Mouse (Mus musculus) MN1 (cell line): ENCODE measurements around the gene Nr1i2.
A peak's percentile ranks its signal among the peaks of the same experiment; 100 is the strongest.
"Not testable (repeated sequence)": the region's sequence is repeated elsewhere in the genome, so short reads cannot be mapped to it uniquely, and the experiment has no call there.

Source experiments
- DNase-seq: peaks from one replicate; pipeline ENCODE4 v3.0.0-alpha.2; 2016; ENCODE audit warnings: low spot score

Nr1i2 gene

DNA sequence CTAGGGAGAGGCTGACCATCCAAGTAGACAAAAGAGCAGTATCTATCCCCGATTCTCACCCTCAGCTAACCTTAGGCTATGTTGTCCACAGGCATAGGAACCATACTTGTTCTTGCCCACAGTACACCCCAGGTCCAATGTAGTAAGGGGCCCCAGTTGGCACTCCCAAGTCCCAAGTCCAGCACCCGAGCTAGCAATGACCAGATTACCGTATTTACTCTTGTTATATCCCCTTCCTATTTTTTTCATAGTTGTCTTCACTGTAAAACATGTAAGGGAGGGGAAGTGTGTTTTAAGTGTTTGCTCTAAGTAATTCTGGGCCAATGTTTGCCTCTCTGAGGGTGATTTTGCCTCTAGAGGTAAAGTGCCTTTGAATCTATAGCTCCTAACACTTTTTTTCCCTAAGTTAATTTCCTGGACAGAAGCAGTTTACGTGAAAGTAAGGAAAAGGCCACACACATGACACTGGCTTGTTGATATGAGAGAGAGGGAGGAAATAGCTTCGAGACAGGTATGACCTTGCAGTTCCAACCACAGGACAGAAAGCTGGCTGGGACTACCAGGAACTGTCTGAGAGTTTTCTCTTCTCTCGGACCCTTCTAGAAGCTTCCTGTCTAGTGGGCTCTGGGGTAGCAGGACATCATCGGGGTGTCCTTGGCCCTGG, at the start of gene Nr1i2:
Nr1i2 (minus strand) TSS at position 140 of the 664 bp plus-strand sequence.
- DNase-seq: no peak

DNA sequence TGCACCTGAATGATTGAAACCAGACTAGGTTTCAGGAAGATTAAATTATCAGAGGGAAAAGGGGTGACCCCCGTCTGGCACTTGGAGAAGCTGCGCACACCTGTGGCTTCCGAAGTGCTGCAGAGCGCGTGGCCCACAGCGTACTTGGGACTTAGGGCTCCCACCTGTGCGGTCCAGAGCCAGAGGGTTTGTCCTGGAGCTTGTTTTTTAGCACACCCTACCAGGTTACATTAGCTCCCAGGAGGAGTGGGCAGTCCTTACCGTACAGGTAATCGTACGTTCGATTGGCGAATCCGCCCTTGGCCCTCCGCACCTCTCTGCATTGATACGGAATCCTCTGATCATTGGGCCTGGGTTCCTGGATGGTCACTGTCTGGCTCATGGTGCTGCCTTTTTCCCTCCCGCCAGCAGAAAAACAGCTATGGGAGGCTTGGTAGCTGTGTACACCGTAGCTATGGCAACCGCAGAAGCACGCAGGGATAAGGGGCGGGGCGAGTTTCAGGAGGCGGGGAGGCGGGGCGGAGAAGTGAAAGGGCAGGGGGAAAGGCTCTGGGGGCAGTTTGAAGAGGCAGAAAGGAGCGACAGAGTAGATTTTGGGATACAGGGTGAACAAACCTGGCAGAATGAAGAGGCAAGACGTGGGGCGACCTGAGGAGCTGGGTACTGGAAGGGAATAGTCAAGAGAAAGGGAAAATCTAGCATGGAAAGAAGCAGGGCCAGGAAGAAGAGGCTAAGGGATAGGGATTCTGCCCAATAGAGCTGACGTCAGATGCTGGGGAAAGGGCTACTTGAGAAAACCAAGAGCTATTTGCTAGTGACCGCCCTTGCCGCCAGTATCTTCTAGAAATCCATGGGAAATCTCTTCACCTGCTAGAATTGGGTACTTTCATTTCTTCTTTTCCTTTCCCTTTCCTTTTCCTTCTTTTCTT, 47.0 kb upstream of the Nr1i2 start, which contains the start of gene Maats1:
Maats1 (minus strand) TSS at position 748 of the 929 bp plus-strand sequence.
- DNase-seq: peak; percentile 62

DNA sequence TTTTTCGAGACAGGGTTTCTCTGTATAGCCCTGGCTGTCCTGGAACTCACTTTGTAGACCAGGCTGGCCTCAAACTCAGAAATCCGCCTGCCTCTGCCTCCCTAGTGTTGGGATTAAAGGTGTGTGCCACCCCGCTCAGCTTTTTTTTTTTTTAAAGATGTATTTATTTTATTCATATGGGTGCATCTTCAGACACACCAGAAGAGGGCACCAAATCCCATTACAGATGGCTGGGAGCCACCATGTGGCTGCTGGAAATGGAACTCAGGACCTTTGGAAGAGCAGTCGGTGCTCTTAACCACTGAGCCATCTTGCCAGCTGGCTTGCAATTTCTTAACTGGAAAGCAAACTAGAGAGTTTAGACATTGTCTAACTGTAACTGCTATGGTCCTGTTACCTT, 43.5 kb upstream of the Nr1i2 start:
- not testable (repeated sequence) for DNase-seq

DNA sequence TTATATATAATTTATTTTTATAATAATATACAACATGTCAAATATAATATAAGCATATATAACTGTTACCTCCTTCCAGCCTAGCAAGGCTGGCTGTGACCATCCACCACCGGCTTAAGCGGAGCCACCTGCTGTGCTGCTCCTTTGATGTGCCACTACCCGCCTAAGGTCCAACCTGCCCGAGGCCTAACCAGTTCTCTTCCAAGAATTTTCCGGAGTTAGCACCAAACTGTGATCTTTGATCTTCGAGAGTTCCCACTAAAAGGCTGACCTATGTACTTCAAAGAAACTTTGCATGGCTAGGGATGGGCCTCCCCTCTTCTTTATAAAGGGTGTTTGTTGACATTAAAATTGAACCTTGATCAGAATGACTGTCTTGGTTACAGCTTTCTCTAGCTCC, 39.8 kb upstream of the Nr1i2 start:
- DNase-seq: no peak

DNA sequence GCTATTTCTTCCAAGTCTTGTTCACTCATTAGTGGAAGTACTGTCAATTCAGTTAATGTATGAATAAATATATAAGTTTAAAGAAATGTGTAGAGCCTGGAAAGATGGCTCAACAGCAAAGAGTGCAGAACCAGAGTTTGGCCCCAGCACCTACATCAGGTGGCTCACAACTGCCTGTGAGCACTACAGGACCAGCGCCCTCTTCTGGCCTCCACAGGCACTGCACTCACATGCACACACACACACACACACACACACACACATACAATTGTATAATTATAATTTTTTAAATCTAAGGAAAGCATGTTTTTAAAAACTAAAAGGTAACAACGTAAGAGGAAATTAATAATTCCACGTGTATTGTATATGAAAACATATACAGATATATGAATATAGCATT, 34.7 kb upstream of the Nr1i2 start:
- DNase-seq: no peak

DNA sequence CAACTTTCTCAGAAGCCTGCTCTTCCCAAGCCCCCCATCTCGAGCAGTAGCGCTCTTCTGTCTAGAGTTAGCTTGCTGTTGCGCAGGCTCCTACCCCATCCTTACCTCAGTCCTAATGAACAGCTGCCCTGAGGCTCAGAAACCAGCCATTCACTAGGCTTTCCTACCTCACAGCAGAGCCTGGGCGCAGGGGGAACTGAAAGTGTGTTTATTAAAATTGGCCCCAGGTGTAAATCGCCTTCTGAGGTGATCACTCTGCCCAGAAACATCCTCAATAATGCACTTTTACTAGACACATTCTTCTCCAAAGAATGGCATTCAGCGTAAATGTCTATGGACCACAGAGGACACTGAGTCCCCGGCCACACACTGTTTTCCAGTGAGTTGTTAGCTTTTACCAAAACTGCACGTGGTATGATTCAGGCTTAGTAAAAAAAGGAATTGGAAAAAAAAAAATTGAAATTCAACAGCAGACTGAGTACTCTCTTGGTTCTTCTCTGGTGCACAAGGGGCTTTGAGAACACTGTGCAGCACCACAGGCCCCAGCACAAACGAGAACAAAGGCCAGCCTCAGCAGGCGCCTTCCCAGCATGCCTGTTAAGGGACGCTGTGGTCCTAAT, 32.3 kb upstream of the Nr1i2 start:
- no peak for DNase-seq

DNA sequence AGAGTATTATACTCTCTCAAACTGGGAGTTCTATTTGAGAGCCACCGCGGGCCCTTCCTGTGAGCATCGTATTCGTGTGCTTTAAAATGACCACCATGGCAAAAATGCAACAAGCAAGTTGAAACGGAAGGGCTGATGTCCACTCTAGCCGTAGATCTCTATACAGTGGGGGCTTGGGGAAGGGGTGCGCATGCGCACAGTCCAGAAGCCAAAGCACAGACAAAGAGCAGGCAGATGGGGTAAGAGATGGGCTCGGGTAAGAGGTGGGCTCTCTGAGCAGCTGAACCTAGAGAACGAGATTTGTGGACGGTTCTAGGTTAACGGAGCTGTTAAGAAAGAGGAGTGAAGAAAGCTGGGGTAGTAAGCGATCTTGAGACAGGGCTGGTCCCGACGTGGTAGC, 29.7 kb upstream of the Nr1i2 start:
- no peak for DNase-seq

DNA sequence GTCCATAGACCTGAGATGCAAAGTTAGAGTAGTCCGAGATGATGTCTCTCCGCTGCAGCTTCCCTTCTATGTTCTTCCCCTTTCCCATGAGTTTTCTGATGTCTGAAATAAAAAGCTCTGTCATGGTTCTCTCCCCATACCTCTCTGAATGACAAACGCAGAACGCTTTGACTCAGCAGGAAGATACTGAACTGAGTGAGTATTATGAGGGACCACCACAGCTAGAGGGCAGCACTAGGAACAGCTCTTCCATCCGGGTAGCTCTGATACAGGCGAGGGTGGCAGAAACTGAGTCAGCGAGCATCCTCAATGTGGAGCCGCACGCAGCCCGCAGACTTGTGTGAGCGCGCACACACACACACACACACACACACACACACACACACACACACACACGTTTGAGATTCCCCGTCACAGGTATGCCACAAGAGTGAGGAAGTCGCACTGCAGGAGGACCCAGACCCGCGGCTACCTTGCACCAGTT, 26.9 kb upstream of the Nr1i2 start:
- DNase-seq: no peak

DNA sequence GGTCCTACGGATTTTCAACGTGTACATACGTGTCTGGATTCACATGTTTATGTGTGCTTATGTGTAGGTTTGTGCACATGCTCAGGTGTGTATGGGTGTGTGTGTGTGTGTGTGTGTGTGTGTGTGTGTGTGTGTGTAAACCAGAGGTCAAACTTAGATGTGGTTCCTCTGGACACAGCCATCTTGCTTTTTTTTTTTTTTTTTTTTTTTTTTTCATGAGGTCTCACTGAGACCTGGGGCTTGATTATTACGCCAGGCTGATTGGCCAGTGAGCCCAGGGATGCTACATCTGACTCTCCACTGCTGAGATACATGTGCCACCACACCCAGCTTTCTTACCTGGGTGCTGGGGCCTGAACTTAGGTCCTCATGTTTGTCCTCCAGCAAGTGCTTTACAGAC, 24.5 kb upstream of the Nr1i2 start:
- DNase-seq: no peak

DNA sequence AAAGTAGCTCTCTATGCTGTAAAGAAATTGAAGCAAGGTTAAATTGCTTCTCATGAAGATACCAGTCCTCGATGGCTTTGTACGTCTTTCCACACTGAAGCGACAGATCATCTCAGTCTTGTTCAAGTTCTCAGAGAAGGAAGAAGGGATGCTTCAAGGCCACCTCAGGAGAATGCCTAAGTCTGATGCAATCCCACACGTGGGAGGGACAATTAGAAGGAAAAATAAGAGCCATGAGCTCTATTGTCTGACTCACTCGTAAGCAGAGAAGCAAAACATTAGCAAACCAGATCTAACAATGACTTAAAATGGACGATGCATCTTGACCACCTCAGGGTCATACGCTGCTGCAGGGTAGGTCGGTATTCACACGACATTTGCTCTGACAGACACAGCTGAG, 23.9 kb upstream of the Nr1i2 start:
- peak; percentile 16 for DNase-seq

DNA sequence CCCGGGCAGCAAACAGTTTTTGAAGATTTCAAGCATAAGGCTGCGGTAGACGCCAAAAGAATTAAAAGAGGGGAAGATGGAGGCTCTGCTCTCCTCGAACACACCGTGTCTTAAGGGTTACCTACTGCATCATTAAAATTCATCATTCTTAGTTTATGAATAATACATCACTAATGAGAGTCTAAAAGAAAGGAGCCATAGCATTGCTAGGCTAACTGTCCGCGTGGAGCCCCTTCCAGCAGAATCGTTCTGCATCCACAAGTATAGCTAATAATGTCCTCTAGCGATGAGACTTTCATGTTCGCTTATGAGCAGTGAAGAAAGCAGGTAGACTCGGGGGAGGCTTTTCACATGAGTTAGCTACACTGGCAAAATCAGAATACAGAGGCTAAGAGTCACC, 13.6 kb upstream of the Nr1i2 start:
- DNase-seq: no peak

DNA sequence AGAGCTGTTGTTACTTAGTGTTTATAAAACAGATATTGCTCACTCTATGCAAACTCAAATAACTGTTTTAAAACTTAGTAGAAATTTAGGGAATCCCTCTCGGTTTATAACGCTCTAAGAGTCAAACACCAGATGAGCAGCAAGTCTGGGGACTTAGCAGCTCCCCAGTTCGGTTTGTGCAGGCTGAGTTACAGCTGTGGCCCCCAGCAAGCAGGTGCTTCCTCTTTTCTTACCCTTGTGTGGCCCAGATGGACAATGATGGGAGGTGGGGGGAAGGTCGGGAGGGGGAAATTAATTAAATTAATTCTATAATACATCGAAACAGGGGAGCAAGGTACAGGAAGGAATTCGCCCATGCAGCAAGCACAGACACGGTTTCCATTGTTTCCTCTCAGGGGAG, 13.0 kb upstream of the Nr1i2 start:
- DNase-seq: no peak

DNA sequence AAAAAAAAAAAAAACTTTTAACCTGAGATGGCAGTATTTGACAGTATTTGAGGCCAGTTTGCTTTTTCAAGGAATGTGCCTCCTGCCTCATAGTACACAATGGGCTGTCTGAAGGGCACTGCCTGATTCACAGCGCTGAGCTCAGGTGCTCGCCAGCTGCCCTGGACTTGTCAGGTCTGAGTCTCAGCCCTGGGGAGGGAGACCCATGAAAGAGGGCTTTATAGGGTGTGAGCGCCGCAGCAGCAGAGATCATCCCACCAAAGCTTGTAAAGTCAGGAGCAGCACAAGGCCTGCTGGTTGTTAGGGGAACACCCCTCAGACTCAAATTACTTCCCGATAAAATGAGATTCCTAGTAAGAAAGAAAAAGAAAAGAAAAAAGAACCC, 12.6 kb upstream of the Nr1i2 start:
- DNase-seq: no peak

DNA sequence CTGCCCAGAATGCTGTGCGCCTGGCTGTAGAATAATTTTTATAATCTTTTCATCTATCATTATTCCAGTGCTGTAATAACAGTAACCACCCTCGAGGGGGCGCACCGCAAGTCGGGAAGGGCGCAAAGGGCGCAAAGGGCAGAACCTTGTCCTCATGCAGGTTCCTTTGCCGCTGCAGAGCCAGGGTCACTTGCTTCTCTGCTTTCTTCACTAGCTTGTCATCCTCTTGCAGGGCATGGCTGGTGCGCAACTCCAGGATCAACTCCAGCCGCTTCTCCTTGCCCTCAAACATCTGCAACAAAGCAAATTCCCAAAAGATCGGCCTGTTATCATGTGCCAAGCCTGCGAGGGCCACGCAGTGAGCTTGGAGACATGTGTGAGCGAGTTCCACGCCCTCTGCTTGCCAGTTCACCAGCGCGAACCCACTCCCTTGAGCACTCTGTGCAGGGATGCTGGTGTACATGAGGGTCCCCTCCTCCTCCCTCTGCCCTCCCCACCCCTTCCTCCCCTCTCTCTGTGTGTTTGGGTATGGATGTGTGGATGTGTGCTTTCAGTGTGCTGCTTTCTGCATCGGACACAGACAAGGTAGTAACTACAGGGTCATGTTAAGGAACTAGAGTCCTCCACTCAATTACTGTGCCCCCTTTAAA, 12.1 kb upstream of the Nr1i2 start:
- DNase-seq: no peak

DNA sequence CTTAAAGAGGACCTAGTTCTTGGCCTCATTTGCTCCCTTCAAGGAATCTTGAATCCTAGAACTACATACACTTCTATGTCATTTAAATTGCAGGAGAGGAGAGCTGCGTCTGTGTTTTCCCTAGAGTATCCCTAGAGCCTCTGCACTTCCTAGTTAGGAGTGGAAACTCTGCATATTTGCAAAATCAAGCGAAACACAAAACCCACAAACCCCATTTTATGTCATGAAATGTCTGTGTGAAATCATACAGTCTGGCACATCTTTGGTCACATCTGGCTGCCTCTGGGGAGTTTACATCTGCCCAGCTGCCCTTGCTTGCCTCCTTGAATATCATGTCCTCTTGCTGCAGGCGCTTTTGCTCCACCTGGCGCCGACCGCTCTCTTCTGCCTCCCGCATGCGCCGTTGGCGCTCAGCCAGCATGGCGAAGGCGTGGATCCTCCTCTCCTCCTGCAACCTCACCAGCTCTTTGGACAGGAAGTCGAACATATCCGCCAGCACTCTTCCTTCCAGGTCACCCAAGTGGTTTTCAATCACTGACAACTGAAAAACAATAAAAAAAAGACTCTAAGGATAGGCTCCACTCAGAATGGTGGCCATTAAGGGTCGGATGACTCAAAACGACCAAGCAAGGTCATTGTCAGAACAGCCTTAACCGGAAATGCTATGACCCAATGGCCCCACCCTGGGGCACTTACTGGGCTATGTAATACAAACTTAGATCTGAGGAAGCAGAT, 10.0 kb upstream of the Nr1i2 start:
- peak; percentile 67 for DNase-seq

DNA sequence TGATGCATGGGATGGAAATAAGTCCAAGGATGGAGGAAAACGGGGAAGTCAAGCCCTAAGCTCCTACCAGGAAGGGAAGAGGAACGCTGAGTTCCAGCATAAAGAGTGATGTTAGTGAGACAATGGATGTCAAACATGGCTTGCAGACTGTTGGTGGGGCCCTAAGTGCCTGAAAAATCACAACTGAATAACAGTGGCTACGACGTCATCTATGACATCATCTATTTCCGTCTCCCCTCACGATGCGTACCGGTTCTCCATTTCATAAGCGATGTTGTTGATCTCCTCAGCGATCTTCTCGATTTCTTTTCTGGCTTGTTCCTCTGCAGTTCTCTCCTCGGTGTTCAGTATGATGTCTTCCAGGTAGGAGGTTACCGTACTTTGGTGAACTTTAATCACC, 7.7 kb upstream of the Nr1i2 start:
- DNase-seq: no peak

DNA sequence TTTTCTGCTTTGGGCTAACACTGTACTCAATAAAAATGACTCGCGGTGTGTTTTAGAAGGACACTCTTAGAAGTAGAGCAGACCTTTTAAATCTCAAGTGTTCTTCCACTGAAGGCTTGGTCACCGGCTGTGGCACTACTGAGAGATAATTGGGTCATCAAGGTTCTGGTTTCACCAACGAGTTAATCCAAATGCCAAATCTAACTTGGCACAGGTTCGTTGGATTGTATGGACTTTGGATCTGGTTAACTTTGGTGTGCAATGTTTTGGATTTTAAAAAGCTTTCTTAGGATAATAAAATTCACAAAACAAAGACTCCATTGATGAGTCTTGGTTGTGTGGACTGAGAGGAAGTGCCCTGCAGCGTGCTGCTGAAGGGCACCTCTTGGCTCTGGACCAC, 3.8 kb upstream of the Nr1i2 start:
- no peak for DNase-seq

DNA sequence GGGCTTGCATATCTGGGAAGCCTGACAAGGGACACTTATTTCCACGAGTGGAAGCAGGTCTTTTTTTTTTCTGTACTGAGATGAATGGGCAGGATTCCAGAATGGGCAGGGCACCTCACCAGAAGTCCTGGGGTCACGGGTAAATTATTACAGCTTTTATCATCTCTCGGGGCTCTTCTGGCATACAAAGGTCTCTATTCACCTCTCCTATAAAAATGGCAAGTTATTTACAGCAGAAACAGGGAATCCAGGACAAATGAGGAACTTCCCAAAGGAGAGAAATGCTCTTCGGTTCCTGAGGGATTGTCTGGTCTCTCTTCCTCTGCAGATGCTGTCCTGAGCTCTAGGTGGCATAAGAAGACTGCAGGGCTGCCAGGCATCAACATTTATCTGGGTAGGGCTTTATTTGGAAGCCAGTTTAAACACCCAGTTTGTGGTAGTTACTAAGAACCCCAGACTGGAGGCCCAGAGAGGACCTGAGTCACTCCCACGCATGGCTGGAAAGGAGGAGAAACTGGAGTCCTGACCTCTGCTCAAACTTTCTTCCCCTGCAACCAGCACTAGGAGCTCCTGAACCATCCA, 816 bp upstream of the Nr1i2 start:
- DNase-seq: no peak

DNA sequence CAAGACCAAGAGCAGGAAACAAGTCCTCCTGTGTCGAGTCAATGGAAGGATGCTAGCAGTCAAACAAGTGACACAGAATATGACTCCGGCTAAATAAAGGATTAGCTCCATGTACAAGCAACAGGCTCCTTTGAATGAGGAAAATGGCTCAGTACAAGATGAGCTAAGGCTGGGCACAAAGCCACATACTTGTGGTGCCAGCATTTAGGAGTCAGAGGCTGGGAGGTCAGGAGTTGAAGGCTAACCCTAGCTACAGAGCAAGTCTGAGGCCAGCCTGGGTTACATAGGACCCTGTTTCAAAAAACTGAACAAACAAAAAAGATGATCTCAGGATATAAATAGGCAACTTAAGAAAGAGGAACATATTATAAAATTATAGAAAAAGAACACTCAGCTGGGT, 4.5 kb downstream of the Nr1i2 start:
- no peak for DNase-seq

DNA sequence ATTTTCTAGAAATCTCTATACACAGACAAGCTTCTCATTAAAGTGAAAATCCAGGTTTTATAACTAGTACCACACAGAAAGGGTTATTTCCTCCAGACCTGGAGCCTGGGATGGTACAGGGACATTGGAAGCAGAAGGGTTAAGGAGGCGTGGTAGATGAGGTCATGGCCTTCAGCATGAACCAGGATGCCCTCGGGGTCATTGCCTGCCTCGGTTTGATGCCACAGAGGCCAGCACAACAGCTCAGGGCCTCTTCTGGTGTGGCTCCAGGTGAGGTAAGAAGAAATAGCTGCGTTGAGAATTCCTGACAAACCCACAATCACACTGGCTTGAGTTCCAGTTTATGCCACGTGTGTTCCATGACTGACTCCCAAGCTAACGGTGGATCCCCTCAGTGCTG, 5.8 kb downstream of the Nr1i2 start:
- DNase-seq: no peak

DNA sequence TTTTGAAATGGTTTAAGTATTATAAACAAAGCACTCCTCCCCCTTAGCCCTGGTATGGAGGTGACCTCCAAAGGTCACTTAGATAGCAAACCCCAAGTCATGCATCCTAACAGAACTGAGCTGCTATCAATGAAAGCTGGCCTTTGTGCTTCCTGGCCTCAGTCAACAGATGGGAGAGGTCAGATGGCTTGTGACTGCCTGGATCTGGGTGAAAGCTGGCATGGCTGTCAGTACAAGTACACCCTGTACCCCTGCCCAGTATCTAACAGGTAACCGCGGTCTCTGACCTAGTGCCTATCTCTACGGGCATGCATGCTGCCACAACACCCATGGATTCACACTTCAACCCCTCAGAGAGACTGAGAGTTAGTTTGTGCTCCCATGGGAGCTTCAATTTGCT, 6.9 kb downstream of the Nr1i2 start:
- no peak for DNase-seq
